Mouse (Mus musculus) layer of hippocampus, postnatal 10 days (tissue): Measurements from ENCODE around the gene Wbp2. TPM values are rescaled to one million over a fixed set of nuclear protein-coding genes. Genes with fewer than 3 reads are reported as not detected.
"Not testable (repeated sequence)": the region's sequence is repeated elsewhere in the genome, so short reads cannot be mapped to it uniquely, and the experiment has no call there.

Experiments used
- DNase-seq, 2 experiments: peaks; one replicate each; pipeline ENCODE4 v3.0.0; 2021; ENCODE audit warnings: low spot score in 2 of 2
- total RNA-seq, 2 experiments: library from RNA; stranded (reverse); gene quantifications; 2 replicates each; pipeline ENCODE4 v1.2.3; 2021

Gene Wbp2
- total RNA-seq, 2 experiments from 2014 or later: 199 to 238 TPM

GRCm38 (mm10) chr11:116092959-116093358 lies 6.2 kb upstream of the Wbp2 start:
- DNase-seq: not testable (repeated sequence)

- DNase-seq: no peak
Measured at GRCm38 (mm10) chr11:116091591-116091990, 4.8 kb upstream of the Wbp2 start.

GRCm38 (mm10) chr11:116089545-116089944 lies 2.8 kb upstream of the Wbp2 start:
- DNase-seq: no peak

- no peak for DNase-seq
Measured at GRCm38 (mm10) chr11:116088741-116089394, 2.1 kb upstream of the Wbp2 start.

GRCm38 (mm10) chr11:116088188-116088587 lies 1.4 kb upstream of the Wbp2 start:
- no peak for DNase-seq

GRCm38 (mm10) chr11:116087194-116088130 lies 667 bp upstream of the Wbp2 start:
- peak; percentile 90 to 92 for DNase-seq

- DNase-seq: no peak
Measured at GRCm38 (mm10) chr11:116084166-116084565, 2.6 kb downstream of the Wbp2 start.

GRCm38 (mm10) chr11:116083096-116083672 lies 3.6 kb downstream of the Wbp2 start:
- DNase-seq: no peak

- DNase-seq: peak in 1 of 2 experiments; percentile 49
Measured at GRCm38 (mm10) chr11:116081081-116081480, 5.7 kb downstream of the Wbp2 start.

GRCm38 (mm10) chr11:116079511-116079910 lies 7.3 kb downstream of the Wbp2 start:
- peak in 1 of 2 experiments; percentile 61 for DNase-seq

GRCm38 (mm10) chr11:116078676-116079320 lies 8.0 kb downstream of the Wbp2 start:
- peak in 1 of 2 experiments; percentile 24 for DNase-seq

GRCm38 (mm10) chr11:116078221-116078620 lies 8.6 kb downstream of the Wbp2 start:
- DNase-seq: no peak

GRCm38 (mm10) chr11:116077446-116078204 lies 9.2 kb downstream of the Wbp2 start, which contains the start of gene Unc13d:
TSS of gene Unc13d (minus strand) at chr11:116077961.
- no peak for DNase-seq

GRCm38 (mm10) chr11:116076836-116077235 lies 10.0 kb downstream of the Wbp2 start:
- no peak for DNase-seq

GRCm38 (mm10) chr11:116076266-116076540 lies 10.6 kb downstream of the Wbp2 start:
- no peak for DNase-seq

GRCm38 (mm10) chr11:116075539-116076265 lies 11.1 kb downstream of the Wbp2 start:
- DNase-seq: no peak

- DNase-seq: no peak
Measured at GRCm38 (mm10) chr11:116074436-116074991, 12.3 kb downstream of the Wbp2 start.

GRCm38 (mm10) chr11:116072608-116073007 lies 14.2 kb downstream of the Wbp2 start:
- DNase-seq: no peak

GRCm38 (mm10) chr11:116071510-116071909 lies 15.3 kb downstream of the Wbp2 start:
- no peak for DNase-seq

GRCm38 (mm10) chr11:116065345-116065744 lies 21.4 kb downstream of the Wbp2 start:
- DNase-seq: no peak
